Mouse (Mus musculus) kidney, adult 10 weeks (tissue): ENCODE results near the gene Samt4. TPM values are rescaled to one million over a fixed set of nuclear protein-coding genes. Genes with fewer than 3 reads are reported as not detected.

Experiments used
- polyA plus RNA-seq: library from polyadenylated mRNA; stranded (reverse); fragments of 350-450 nt; fragmentation: Illumina TruSeq; extraction: RNeasy Lipid Tissue Mini Kit (QIAGEN cat#74804); gene quantifications from one replicate; pipeline ENCODE4 v1.2.3, GENCODE M21; 2014; ENCODE audit warnings: low read depth, low replicate concordance

Samt4 gene
- polyA plus RNA-seq: not detected

GRCm38 (mm10) chrX:154481702-154482101, at the start of gene Samt4:
Gene Samt4, plus strand, starts transcription at chrX:154482002.

Other genes starting within 250 kb of the Samt4 start
- not detected for gene 4930524N10Rik, start 138.6 kb upstream of the Samt4 start, polyA plus RNA-seq
- gene Samt2, start 97.4 kb downstream of the Samt4 start, polyA plus RNA-seq: not detected